Mouse (Mus musculus): Measurements from ENCODE around the gene Ptprcap. TPM values are rescaled to one million over a fixed set of nuclear protein-coding genes. Genes with fewer than 3 reads are reported as not detected.
"Not testable (repeated sequence)": the region's sequence is repeated elsewhere in the genome, so short reads cannot be mapped to it uniquely, and the experiment has no call there.

The Ptprcap gene
- polyA plus RNA-seq, 1 experiment from 2014 or later: 17.9 TPM

- peaks cover 30% of the 10 kb centered on the region for H3K4me1 ChIP-seq (ENCODE audit: control insufficient read depth, low read depth, low read length)
- peak overlapping the region; percentile 45; the same call in 1 of the 2 replicates for H3K9ac ChIP-seq (ENCODE audit: low read depth, low read length)
- 81% methylated on average over 2 of the region's 2 CpGs for WGBS (ENCODE audit: insufficient replicate concordance)
- peak overlapping the region; percentile 69; the same call in 1 of the 2 replicates for H3K4me2 ChIP-seq (ENCODE audit: low read depth, low read length)
- H3K9me3 ChIP-seq (replicated peaks; ENCODE audit: control insufficient read depth, low read length): no peaks in the 10 kb centered on the region
- peaks cover 22% of the 10 kb centered on the region for H3K36me3 ChIP-seq (ENCODE audit: control insufficient read depth, insufficient read depth)
- peak overlapping the region; percentile 82 for H3K27ac ChIP-seq (ENCODE audit: low read length)
- no peaks in the 10 kb centered on the region for H3K27me3 ChIP-seq (ENCODE audit: control insufficient read depth, insufficient read depth, low read depth, low read length)
- no peak overlapping the region; the same call in 1 of the 2 replicates for H3K4me3 ChIP-seq (ENCODE audit: low read depth, low read length)
- peak; percentile 49 for ATAC-seq (ENCODE audit: low read depth)
These were observed 21.6 kb upstream of the Ptprcap start for GRCm38 (mm10) chr19:4131768-4132167.

GRCm38 (mm10) chr19:4134354-4134753 is 19.1 kb upstream of the Ptprcap start:
- H3K27ac ChIP-seq (ENCODE audit: low read length): no peak overlapping the region
- ATAC-seq (ENCODE audit: low read depth): no peak
- H3K9ac ChIP-seq (ENCODE audit: low read depth, low read length): no peak overlapping the region
- WGBS (ENCODE audit: insufficient replicate concordance): 74% methylated on average over 4 of the region's 4 CpGs
- H3K36me3 ChIP-seq (ENCODE audit: control insufficient read depth, insufficient read depth): peaks cover 14% of the 10 kb centered on the region
- H3K4me1 ChIP-seq (ENCODE audit: control insufficient read depth, low read depth, low read length): peaks cover 19% of the 10 kb centered on the region
- no peak overlapping the region for H3K4me2 ChIP-seq (ENCODE audit: low read depth, low read length)
- peaks cover 3% of the 10 kb centered on the region; the same call in 1 of the 2 replicates for H3K27me3 ChIP-seq (ENCODE audit: control insufficient read depth, insufficient read depth, low read depth, low read length)
- H3K9me3 ChIP-seq (replicated peaks; ENCODE audit: control insufficient read depth, low read length): no peaks in the 10 kb centered on the region
- H3K4me3 ChIP-seq (ENCODE audit: low read depth, low read length): no peak overlapping the region

GRCm38 (mm10) chr19:4135229-4135962 is 18.0 kb upstream of the Ptprcap start:
- H3K27ac ChIP-seq (ENCODE audit: low read length); H3K27me3 ChIP-seq (ENCODE audit: control insufficient read depth, insufficient read depth, low read depth, low read length); H3K4me2 ChIP-seq (ENCODE audit: low read depth, low read length); H3K9me3 ChIP-seq (replicated peaks; ENCODE audit: control insufficient read depth, low read length); H3K9ac ChIP-seq (ENCODE audit: low read depth, low read length); ATAC-seq (ENCODE audit: low read depth); H3K4me3 ChIP-seq (ENCODE audit: low read depth, low read length): not testable (repeated sequence)
- WGBS (ENCODE audit: insufficient replicate concordance): 68% methylated on average over 6 of the region's 6 CpGs
- peaks cover 12% of the 10 kb centered on the region for H3K36me3 ChIP-seq (ENCODE audit: control insufficient read depth, insufficient read depth)
- peaks cover 12% of the 10 kb centered on the region for H3K4me1 ChIP-seq (ENCODE audit: control insufficient read depth, low read depth, low read length)

- not testable (repeated sequence) for H3K4me3 ChIP-seq (ENCODE audit: low read depth, low read length); H3K27me3 ChIP-seq (ENCODE audit: control insufficient read depth, insufficient read depth, low read depth, low read length); H3K27ac ChIP-seq (ENCODE audit: low read length); H3K4me2 ChIP-seq (ENCODE audit: low read depth, low read length); H3K4me1 ChIP-seq (ENCODE audit: control insufficient read depth, low read depth, low read length); H3K9me3 ChIP-seq (replicated peaks; ENCODE audit: control insufficient read depth, low read length); H3K9ac ChIP-seq (ENCODE audit: low read depth, low read length)
- H3K36me3 ChIP-seq (ENCODE audit: control insufficient read depth, insufficient read depth): peaks cover 12% of the 10 kb centered on the region
- ATAC-seq (ENCODE audit: low read depth): peak; percentile 40
- 10% methylated on average over 7 of the region's 8 CpGs for WGBS (ENCODE audit: insufficient replicate concordance)
These were observed 17.4 kb upstream of the Ptprcap start for GRCm38 (mm10) chr19:4135963-4136345.

GRCm38 (mm10) chr19:4136463-4136862 is 16.9 kb upstream of the Ptprcap start:
- ATAC-seq (ENCODE audit: low read depth): no peak
- H3K9ac ChIP-seq (ENCODE audit: low read depth, low read length): no peak overlapping the region

GRCm38 (mm10) chr19:4137913-4138312 is 15.5 kb upstream of the Ptprcap start:
- WGBS (ENCODE audit: insufficient replicate concordance): 64% methylated on average over 5 of the region's 5 CpGs
- peaks cover 3% of the 10 kb centered on the region; the same call in 1 of the 2 replicates for H3K27me3 ChIP-seq (ENCODE audit: control insufficient read depth, insufficient read depth, low read depth, low read length)
- H3K4me3 ChIP-seq (ENCODE audit: low read depth, low read length): no peak overlapping the region
- H3K4me2 ChIP-seq (ENCODE audit: low read depth, low read length): no peak overlapping the region
- ATAC-seq (ENCODE audit: low read depth): no peak
- H3K9me3 ChIP-seq (replicated peaks; ENCODE audit: control insufficient read depth, low read length): no peaks in the 10 kb centered on the region
- no peaks in the 10 kb centered on the region for H3K36me3 ChIP-seq (ENCODE audit: control insufficient read depth, insufficient read depth)
- no peak overlapping the region for H3K27ac ChIP-seq (ENCODE audit: low read length)
- H3K9ac ChIP-seq (ENCODE audit: low read depth, low read length): no peak overlapping the region
- H3K4me1 ChIP-seq (ENCODE audit: control insufficient read depth, low read depth, low read length): no peaks in the 10 kb centered on the region; the same call in none of the 2 replicates

More at GRCm38 (mm10) chr19:4136463-4136862, 16.9 kb upstream of the Ptprcap start:
- WGBS (ENCODE audit: insufficient replicate concordance): 64% methylated on average over 5 of the region's 5 CpGs
- no peak overlapping the region for H3K4me3 ChIP-seq (ENCODE audit: low read depth, low read length)
- H3K36me3 ChIP-seq (ENCODE audit: control insufficient read depth, insufficient read depth): peaks cover 10% of the 10 kb centered on the region
- H3K9me3 ChIP-seq (replicated peaks; ENCODE audit: control insufficient read depth, low read length): no peaks in the 10 kb centered on the region
- H3K27me3 ChIP-seq (ENCODE audit: control insufficient read depth, insufficient read depth, low read depth, low read length): peaks cover 3% of the 10 kb centered on the region; the same call in 1 of the 2 replicates
- no peak overlapping the region for H3K27ac ChIP-seq (ENCODE audit: low read length)
- no peak overlapping the region for H3K4me2 ChIP-seq (ENCODE audit: low read depth, low read length)
- peaks cover 6% of the 10 kb centered on the region for H3K4me1 ChIP-seq (ENCODE audit: control insufficient read depth, low read depth, low read length)

- ATAC-seq (ENCODE audit: low read depth): no peak
- Histone ChIP-seq H3K9ac (ENCODE audit: low read depth, low read length) (no peak within 1 kb of the TSS), H3K36me3 (ENCODE audit: control insufficient read depth, insufficient read depth) (no peaks in the 10 kb centered on the region), H3K27ac (ENCODE audit: low read length) (no peak within 1 kb of the TSS), H3K4me1 (ENCODE audit: control insufficient read depth, low read depth, low read length) (no peaks in the 10 kb centered on the region; the same call in none of the 2 replicates), H3K4me2 (ENCODE audit: low read depth, low read length) (no peak within 1 kb of the TSS), H3K27me3 (ENCODE audit: control insufficient read depth, insufficient read depth, low read depth, low read length) (peaks cover 3% of the 10 kb centered on the region; the same call in 1 of the 2 replicates), H3K9me3 (replicated peaks; ENCODE audit: control insufficient read depth, low read length) (no peaks in the 10 kb centered on the region), H3K4me3 (ENCODE audit: low read depth, low read length) (no peak within 1 kb of the TSS)
- whole genome bisulfite sequencing (ENCODE audit: insufficient replicate concordance): 63% methylated on average over 2 of the region's 2 CpGs
These were observed 14.0 kb upstream of the Ptprcap start, which contains the start of gene Gpr152 for GRCm38 (mm10) chr19:4139446-4139845. TSS of gene Gpr152 (plus strand) at chr19:4139787.

GRCm38 (mm10) chr19:4140147-4140546 is 13.3 kb upstream of the Ptprcap start:
- Histone ChIP-seq H3K4me2 (ENCODE audit: low read depth, low read length) (no peak overlapping the region), H3K4me3 (ENCODE audit: low read depth, low read length) (no peak overlapping the region), H3K27me3 (ENCODE audit: control insufficient read depth, insufficient read depth, low read depth, low read length) (peaks cover 3% of the 10 kb centered on the region; the same call in 1 of the 2 replicates), H3K9me3 (replicated peaks; ENCODE audit: control insufficient read depth, low read length) (no peaks in the 10 kb centered on the region), H3K9ac (ENCODE audit: low read depth, low read length) (no peak overlapping the region), H3K36me3 (ENCODE audit: control insufficient read depth, insufficient read depth) (no peaks in the 10 kb centered on the region), H3K27ac (ENCODE audit: low read length) (no peak overlapping the region), H3K4me1 (ENCODE audit: control insufficient read depth, low read depth, low read length) (no peaks in the 10 kb centered on the region; the same call in none of the 2 replicates)
- WGBS (ENCODE audit: insufficient replicate concordance): 49% methylated on average over 6 of the region's 6 CpGs
- ATAC-seq (ENCODE audit: low read depth): no peak
